ENCODE assay signal across 8 mouse cellular contexts in the genomic region with DNA sequence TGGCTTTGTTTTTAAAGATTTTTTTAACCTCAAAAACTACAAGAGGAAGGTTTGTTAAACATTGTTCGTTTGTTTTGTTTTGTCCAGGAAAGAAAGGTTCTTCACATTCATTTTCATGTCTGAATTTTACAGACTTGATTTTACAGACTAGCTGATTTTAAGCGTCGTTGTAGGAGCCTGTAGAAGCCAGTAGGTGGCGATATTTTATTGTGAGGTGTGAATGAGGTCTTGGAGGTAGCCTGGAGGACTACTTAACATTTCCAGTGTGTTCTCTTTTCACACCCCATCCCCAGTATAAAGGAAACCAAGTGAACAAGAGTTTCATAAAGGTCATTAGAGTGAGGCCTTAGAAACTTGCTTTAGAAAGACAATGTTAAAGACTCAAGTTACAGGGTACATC. TPM values are rescaled to one million over a fixed set of nuclear protein-coding genes. Genes with fewer than 3 reads are reported as not detected.
DNase-seq lines count a peak whose midpoint lies in the region; ATAC-seq lines count a peak whose summit lies in the region.

No protein-coding gene starts in this region.

- H3K27ac ChIP-seq in hindbrain, embryonic 10.5 days = no peak overlapping the region
- no peak overlapping the region for H3K27ac ChIP-seq in hindbrain, embryonic 13.5 days
- no peak overlapping the region for H3K27ac ChIP-seq in embryonic facial prominence, embryonic 14.5 days (replicated peaks; ENCODE audit: low read depth, low read length)

- H3K9ac ChIP-seq in hindbrain, embryonic 13.5 days = no peak overlapping the region
- H3K9ac ChIP-seq in embryonic facial prominence, embryonic 14.5 days (ENCODE audit: low read depth, low read length) = no peak overlapping the region

- no peak overlapping the region for H3K4me2 ChIP-seq in hindbrain, embryonic 13.5 days
- H3K4me2 ChIP-seq in embryonic facial prominence, embryonic 14.5 days (ENCODE audit: low read depth, low read length) = no peak overlapping the region

- no peak overlapping the region for H3K4me3 ChIP-seq in hindbrain, embryonic 10.5 days
- no peak overlapping the region for H3K4me3 ChIP-seq in hindbrain, embryonic 13.5 days
- no peak overlapping the region for H3K4me3 ChIP-seq in embryonic facial prominence, embryonic 14.5 days (ENCODE audit: low read depth, low read length)

- peak; percentile 18 for DNase-seq in hindbrain, embryonic 10.5 days (ENCODE audit: low spot score)
- peak; percentile 18 to 38 for DNase-seq in right cerebral cortex, adult 2 months (ENCODE audit: low spot score in 2 of 2)
- DNase-seq in right cerebral cortex, postnatal 25 days = no peak
- peak; percentile 69 for DNase-seq in embryonic facial prominence, embryonic 14.5 days (ENCODE audit: low spot score)
- peak; percentile 56 for DNase-seq in lung, postnatal 10 days
- DNase-seq in T-cell, adult 2 months (ENCODE audit: low spot score) = no peak
- no peak for DNase-seq in urinary bladder, adult 18-20 months (ENCODE audit: low spot score in 2 of 2)

- peaks cover 29% of the 10 kb centered on the region for H3K27me3 ChIP-seq in hindbrain, embryonic 10.5 days (ENCODE audit: insufficient read depth, poor library complexity, severe bottlenecking)
- peaks cover 29% of the 10 kb centered on the region for H3K27me3 ChIP-seq in hindbrain, embryonic 13.5 days
- H3K27me3 ChIP-seq in embryonic facial prominence, embryonic 14.5 days (replicated peaks; ENCODE audit: control insufficient read depth, insufficient read depth, low read length) = peaks cover 20% of the 10 kb centered on the region

- WGBS in hindbrain, embryonic 10.5 days = 3% methylated on average over 4 of the region's 4 CpGs
- WGBS in hindbrain, embryonic 13.5 days = 6% methylated on average over 4 of the region's 4 CpGs
- 8% methylated on average over 4 of the region's 4 CpGs for WGBS in embryonic facial prominence, embryonic 14.5 days

- no peak for ATAC-seq in hindbrain, embryonic 13.5 days (ENCODE audit: low FRiP score)
- ATAC-seq in embryonic facial prominence, embryonic 14.5 days (ENCODE audit: low read depth) = no peak

- H3K9me3 ChIP-seq in hindbrain, embryonic 10.5 days = peaks cover 8% of the 10 kb centered on the region
- H3K9me3 ChIP-seq in hindbrain, embryonic 13.5 days = no peaks in the 10 kb centered on the region
- no peaks in the 10 kb centered on the region for H3K9me3 ChIP-seq in embryonic facial prominence, embryonic 14.5 days (ENCODE audit: control insufficient read depth, low read length)

- H3K36me3 ChIP-seq in hindbrain, embryonic 10.5 days = no peaks in the 10 kb centered on the region
- no peaks in the 10 kb centered on the region for H3K36me3 ChIP-seq in hindbrain, embryonic 13.5 days
- no peaks in the 10 kb centered on the region for H3K36me3 ChIP-seq in embryonic facial prominence, embryonic 14.5 days (ENCODE audit: control insufficient read depth, insufficient read depth, low read length)

- peaks cover 10% of the 10 kb centered on the region for H3K4me1 ChIP-seq in hindbrain, embryonic 10.5 days (replicated peaks)
- peaks cover 9% of the 10 kb centered on the region for H3K4me1 ChIP-seq in hindbrain, embryonic 13.5 days (replicated peaks)
- no peaks in the 10 kb centered on the region for H3K4me1 ChIP-seq in embryonic facial prominence, embryonic 14.5 days (ENCODE audit: control insufficient read depth, insufficient read depth, low read length)

RNA-seq across cellular contexts. Expression of a gene that starts 1.0 kb away (rescaled TPM):
- polyA plus RNA-seq in hindbrain, embryonic 10.5 days (2016; fragmentation: Nextera tagmentation; extraction: Ambion mirVana) = 1.9 and 2.2 TPM in 2 replicates
- polyA plus RNA-seq in hindbrain, embryonic 13.5 days (2015; fragmentation: Nextera tagmentation; extraction: Ambion mirVana) = 2.3 and 2.4 TPM in 2 replicates
- 5.5 and 6.0 TPM in 2 replicates for polyA plus RNA-seq in embryonic facial prominence, embryonic 14.5 days (2014; fragmentation: Nextera tagmentation; extraction: Ambion mirVana)

RNA-seq across cellular contexts. Expression of a gene that starts 26.5 kb away (rescaled TPM):
- not detected in 2 replicates for polyA plus RNA-seq in hindbrain, embryonic 10.5 days (2016; fragmentation: Nextera tagmentation; extraction: Ambion mirVana)
- 0.05 and 0.13 TPM in 2 replicates for polyA plus RNA-seq in hindbrain, embryonic 13.5 days (2015; fragmentation: Nextera tagmentation; extraction: Ambion mirVana)
- polyA plus RNA-seq in embryonic facial prominence, embryonic 14.5 days (2014; fragmentation: Nextera tagmentation; extraction: Ambion mirVana) = 0.17 and 0.36 TPM in 2 replicates

Comparison
In these comparisons a context has a peak if more than half of its experiments do, and no peak if none do; other contexts are left out.
1. DNase-seq: peak in hindbrain, embryonic 10.5 days (single experiment), right cerebral cortex, adult 2 months (2 of 2), embryonic facial prominence, embryonic 14.5 days (single experiment) and lung, postnatal 10 days (single experiment); none in right cerebral cortex, postnatal 25 days (single experiment), T-cell, adult 2 months (single experiment) and urinary bladder, adult 18-20 months (0 of 2).